Mouse (Mus musculus): ENCODE measurements around the gene Wipi2. TPM values are rescaled to one million over a fixed set of nuclear protein-coding genes. Genes with fewer than 3 reads are reported as not detected.

Wipi2 gene
- polyA plus RNA-seq, 1 experiment: 31.6 TPM

DNA sequence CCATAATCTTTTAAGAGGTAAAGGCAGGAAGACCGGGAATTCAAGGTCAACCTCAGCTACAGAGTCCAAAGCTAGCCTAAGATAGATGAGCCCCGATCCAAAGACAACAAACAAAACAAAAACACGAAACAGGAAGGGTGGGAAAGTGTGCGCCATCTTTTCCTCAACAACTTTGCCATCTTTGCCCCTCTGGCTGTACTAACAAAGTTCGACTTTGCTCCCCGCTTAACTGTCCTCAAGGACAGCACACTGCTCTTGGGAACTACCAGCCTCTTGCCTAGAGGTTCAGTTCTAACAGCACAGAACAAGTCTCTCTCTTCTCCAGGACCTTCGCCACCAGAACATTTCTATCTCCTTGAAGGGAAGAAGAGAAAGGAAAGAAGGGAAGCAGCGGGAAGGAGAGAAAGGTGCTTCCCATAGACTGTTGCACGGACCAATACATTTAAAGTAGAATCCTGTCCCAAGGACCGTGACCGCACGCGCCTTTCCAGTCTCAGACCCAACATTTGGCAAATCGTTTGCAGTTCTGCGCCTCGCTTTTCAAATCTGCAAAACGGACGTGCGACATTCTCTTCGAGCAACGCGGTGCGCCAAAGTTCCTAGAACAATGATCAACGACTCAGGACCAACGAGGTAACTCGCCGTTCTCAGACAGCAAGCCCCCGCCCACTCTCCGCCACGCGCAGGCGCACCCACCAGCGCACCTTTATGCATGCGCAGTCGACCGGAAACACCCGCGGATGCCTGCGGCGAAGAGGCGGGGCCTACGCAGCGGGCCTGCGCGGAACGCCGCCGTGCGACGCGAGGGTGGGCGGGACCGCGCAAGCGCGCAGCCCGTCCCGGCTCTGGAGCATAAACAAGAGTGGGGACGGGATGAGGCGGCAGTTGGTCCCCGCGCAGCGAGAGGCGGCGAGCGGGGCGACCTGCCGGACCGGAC is 1.5 kb downstream of the Wipi2 start:
- H3K4me1 ChIP-seq (ENCODE audit: control insufficient read depth, insufficient read depth, low read length): peaks cover 12% of the 10 kb centered on the region
- H3K27ac ChIP-seq (ENCODE audit: insufficient read depth, low read depth, low read length): peak overlapping the region; percentile 46
- H3K4me3 ChIP-seq (ENCODE audit: insufficient read depth, low read length): peak overlapping the region; percentile 75
- TF ChIP-seq CTCF (IDR thresholded peaks at IDR 0.05; ENCODE audit: low read depth, low read length): no peak
- TF ChIP-seq POLR2A (IDR thresholded peaks at IDR 0.05; ENCODE audit: borderline replicate concordance, low read depth, low read length): no peak; the same call in 1 of the 2 replicates

DNA sequence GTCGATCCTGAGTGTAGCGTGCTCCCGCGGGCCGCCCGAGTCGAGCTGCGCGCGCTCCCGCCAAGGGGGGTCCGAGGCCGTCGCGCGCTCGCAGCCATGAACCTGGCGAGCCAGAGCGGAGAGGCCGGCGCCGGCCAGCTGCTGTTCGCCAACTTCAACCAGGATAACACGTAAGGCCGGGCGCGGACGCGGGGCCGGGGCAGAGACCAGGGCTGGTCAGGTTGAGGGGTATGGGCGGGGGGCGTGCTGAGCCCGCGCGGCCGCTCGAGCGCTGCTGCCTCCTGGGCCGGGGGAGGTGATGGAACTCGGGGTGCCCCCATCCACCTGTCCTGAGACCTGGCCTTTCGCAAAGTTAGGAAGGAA is 2.1 kb downstream of the Wipi2 start:
- peak overlapping the region; percentile 13; the same call in 1 of the 2 replicates for H3K27ac ChIP-seq (ENCODE audit: insufficient read depth, low read depth, low read length)
- TF ChIP-seq CTCF (IDR thresholded peaks at IDR 0.05; ENCODE audit: low read depth, low read length) (no peak), POLR2A (IDR thresholded peaks at IDR 0.05; ENCODE audit: borderline replicate concordance, low read depth, low read length) (no peak)
- peaks cover 12% of the 10 kb centered on the region for H3K4me1 ChIP-seq (ENCODE audit: control insufficient read depth, insufficient read depth, low read length)

DNA sequence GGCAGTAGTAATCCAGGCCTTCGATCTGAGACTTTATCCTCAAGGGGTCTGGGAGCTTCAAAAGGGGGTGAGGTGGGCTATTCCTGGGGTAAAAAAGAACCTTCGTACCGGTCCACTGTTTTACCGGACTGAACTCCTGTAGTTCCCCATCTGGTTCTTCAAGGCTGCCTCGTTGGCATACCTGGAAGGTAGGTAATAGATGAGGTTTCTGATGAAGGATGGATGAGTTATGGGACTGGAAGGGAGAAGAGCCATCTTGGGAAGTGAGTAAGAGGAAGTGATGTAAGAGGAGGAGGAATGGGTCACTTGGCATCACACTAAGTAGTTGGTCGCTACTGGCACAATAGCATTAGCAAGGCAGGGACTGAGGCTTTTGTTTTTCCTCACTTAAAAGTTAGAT is 2.7 kb downstream of the Wipi2 start:
- Histone ChIP-seq H3K27ac (ENCODE audit: insufficient read depth, low read depth, low read length) (no peak overlapping the region; the same call in 1 of the 2 replicates), H3K4me1 (ENCODE audit: control insufficient read depth, insufficient read depth, low read length) (peaks cover 12% of the 10 kb centered on the region), H3K4me3 (ENCODE audit: insufficient read depth, low read length) (peak overlapping the region; percentile 75)
- no peak for TF ChIP-seq POLR2A (IDR thresholded peaks at IDR 0.05; ENCODE audit: borderline replicate concordance, low read depth, low read length)
- no peak for TF ChIP-seq CTCF (IDR thresholded peaks at IDR 0.05; ENCODE audit: low read depth, low read length)

More for the DNA sequence above, 2.1 kb downstream of the Wipi2 start:
- H3K4me3 ChIP-seq (ENCODE audit: insufficient read depth, low read length): peak overlapping the region; percentile 75

DNA sequence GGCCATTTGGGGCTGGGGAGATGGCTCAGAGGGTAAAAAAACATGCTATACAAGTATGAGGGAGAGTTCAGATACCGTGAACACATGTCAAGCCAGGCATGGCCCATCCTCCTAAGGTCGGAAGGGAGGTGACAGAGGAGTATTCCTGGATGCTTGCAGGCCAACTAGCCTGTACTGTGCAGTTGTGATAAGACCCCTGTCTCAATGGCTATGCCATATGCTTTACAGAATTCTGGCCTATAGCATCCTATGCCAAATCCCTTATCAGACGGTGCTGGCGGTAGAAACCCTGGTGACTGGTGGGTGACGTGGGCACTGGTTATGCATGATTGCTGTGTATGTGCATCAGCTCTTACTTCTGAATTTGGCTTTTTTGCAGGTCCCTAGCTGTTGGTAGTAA is 10.3 kb downstream of the Wipi2 start:
- Histone ChIP-seq H3K4me3 (ENCODE audit: insufficient read depth, low read length) (no peak overlapping the region), H3K27ac (ENCODE audit: insufficient read depth, low read depth, low read length) (no peak overlapping the region), H3K4me1 (ENCODE audit: control insufficient read depth, insufficient read depth, low read length) (peaks cover 11% of the 10 kb centered on the region)
- TF ChIP-seq CTCF (IDR thresholded peaks at IDR 0.05; ENCODE audit: low read depth, low read length) (no peak), POLR2A (IDR thresholded peaks at IDR 0.05; ENCODE audit: borderline replicate concordance, low read depth, low read length) (no peak)

DNA sequence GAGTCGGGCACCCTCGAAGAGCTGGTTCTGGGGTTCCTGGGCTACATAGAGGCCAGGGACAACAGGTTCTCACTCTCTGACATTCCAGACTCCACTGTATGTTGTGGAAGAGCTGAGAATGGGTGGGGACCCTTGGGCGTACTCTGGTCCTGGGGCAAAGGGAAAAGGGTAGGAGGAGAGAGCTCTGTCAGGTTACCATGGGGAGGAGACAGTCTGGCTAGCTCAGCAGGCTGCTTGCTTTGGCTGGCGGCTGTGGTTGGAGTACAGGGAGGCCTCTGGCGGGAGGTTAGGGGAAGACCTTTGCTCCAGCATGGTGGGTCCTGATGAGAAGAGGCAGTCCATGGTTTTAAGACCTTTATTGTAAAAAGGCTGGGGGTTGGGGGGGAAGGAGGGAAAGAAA is 12.6 kb downstream of the Wipi2 start:
- Histone ChIP-seq H3K4me1 (ENCODE audit: control insufficient read depth, insufficient read depth, low read length) (peaks cover 9% of the 10 kb centered on the region), H3K4me3 (ENCODE audit: insufficient read depth, low read length) (no peak overlapping the region), H3K27ac (ENCODE audit: insufficient read depth, low read depth, low read length) (no peak overlapping the region)
- TF ChIP-seq POLR2A (IDR thresholded peaks at IDR 0.05; ENCODE audit: borderline replicate concordance, low read depth, low read length): no peak
- no peak for TF ChIP-seq CTCF (IDR thresholded peaks at IDR 0.05; ENCODE audit: low read depth, low read length)

DNA sequence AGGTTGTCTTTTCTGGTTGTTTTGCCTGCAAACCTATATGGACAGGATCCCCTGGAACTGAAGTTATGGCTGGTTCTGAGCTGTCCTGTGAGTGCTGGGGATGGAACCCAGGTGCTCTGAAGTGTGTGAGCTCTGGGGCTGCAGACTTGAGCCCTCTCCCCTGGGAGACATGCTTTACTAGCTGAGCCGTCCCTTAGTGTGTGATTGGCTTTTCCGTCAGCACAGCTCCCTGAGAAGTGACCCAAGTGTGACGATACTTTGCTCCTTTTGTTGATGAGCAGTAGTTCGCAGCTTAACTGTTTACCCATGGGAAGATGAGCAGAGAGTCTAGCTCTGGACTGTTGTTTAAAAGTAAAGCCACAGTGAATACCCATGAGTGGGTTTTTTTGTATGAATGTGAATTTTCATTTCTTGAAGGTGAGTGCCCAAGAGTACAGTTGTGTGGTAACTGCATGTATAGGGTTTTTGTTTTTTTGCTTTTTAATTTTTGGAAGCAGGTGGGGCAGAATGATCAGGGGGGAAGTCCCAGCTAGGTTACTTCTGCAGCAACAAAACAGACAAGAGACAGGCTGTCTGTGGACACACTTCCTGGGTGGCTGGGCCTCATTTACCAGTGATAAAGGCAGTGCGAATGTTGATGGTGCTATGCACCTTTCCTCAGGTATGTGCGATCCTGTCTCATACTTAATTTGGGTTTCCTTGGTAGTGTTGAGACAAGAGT is 14.0 kb downstream of the Wipi2 start:
- H3K27ac ChIP-seq (ENCODE audit: insufficient read depth, low read depth, low read length): no peak overlapping the region
- peaks cover 9% of the 10 kb centered on the region for H3K4me1 ChIP-seq (ENCODE audit: control insufficient read depth, insufficient read depth, low read length)
- no peak overlapping the region for H3K4me3 ChIP-seq (ENCODE audit: insufficient read depth, low read length)
- TF ChIP-seq CTCF (IDR thresholded peaks at IDR 0.05; ENCODE audit: low read depth, low read length) (no peak), POLR2A (IDR thresholded peaks at IDR 0.05; ENCODE audit: borderline replicate concordance, low read depth, low read length) (no peak)

DNA sequence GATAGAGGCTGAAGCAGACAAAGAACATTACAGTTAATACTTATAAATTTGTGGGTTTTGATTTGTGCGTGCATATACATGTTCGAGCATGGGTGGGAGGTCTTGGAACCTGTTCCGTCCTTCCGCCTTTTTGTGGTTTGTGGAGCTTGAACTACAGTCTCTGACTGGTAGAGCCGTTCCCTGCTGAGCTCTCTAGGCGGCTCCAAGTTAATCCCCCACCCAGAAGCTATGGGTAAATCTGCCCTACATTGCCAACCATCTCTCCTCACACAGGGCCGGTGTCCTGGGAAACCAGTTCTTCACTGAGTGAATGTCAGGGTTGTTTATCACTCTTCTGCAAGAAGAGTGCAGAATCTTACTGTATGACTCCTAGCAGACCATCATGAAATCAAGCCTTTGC is 20.7 kb downstream of the Wipi2 start:
- no peaks in the 10 kb centered on the region for H3K4me1 ChIP-seq (ENCODE audit: control insufficient read depth, insufficient read depth, low read length)
- no peak overlapping the region for H3K4me3 ChIP-seq (ENCODE audit: insufficient read depth, low read length)
- no peak overlapping the region for H3K27ac ChIP-seq (ENCODE audit: insufficient read depth, low read depth, low read length)
- TF ChIP-seq CTCF (IDR thresholded peaks at IDR 0.05; ENCODE audit: low read depth, low read length): no peak
- TF ChIP-seq POLR2A (IDR thresholded peaks at IDR 0.05; ENCODE audit: borderline replicate concordance, low read depth, low read length): no peak

DNA sequence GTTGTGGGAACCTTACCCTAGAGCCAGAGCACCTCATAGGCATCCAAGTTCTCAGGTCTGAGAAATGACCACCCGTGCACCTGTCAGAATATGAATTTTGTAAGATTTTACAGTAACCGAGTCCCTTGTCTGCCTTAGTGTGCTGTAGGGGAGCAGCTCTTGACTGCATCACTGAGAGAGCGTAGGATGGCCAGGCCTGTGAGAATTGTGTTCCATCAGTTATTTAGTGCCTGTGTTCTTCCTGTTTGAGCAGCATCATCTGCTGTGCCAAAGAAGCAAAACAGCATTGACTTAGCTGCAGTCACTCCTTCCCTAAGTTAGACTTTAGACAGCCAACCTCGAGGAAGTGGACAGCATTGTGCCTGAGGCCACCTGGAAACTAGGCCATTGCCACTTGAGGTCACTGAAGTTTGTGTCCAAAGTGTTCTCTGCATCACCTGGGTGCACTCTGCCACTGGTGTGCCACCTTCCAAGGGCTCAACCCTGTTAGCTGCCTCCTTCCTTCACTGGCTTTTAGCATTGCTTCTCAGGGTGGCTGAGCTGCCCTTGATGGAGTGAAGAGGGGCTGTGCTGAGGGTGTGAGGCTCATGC is 22.1 kb downstream of the Wipi2 start:
- Histone ChIP-seq H3K4me1 (ENCODE audit: control insufficient read depth, insufficient read depth, low read length) (no peaks in the 10 kb centered on the region), H3K4me3 (ENCODE audit: insufficient read depth, low read length) (no peak overlapping the region), H3K27ac (ENCODE audit: insufficient read depth, low read depth, low read length) (no peak overlapping the region)
- TF ChIP-seq POLR2A (IDR thresholded peaks at IDR 0.05; ENCODE audit: borderline replicate concordance, low read depth, low read length): no peak
- TF ChIP-seq CTCF (IDR thresholded peaks at IDR 0.05; ENCODE audit: low read depth, low read length): no peak

DNA sequence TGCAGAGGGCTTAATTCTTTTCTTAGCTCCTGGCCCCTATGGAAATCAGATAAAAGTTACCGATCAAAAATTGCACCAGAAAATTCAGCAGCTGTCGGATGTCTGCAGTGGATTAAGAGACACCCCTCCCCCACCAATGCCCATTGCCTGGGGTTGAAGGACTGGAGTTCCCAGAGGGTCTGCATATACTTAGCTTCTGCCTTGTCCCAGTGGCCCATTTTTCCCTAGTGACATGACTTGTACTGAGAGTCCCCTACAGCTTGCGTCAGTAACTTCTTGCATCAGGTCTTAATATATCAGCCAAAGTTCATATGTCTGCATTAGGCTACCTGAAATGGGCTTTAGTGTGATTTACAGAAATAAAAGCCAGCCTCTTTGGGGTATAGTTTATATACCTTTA is 22.9 kb downstream of the Wipi2 start:
- TF ChIP-seq CTCF (IDR thresholded peaks at IDR 0.05; ENCODE audit: low read depth, low read length) (no peak), POLR2A (IDR thresholded peaks at IDR 0.05; ENCODE audit: borderline replicate concordance, low read depth, low read length) (no peak)
- Histone ChIP-seq H3K4me1 (ENCODE audit: control insufficient read depth, insufficient read depth, low read length) (no peaks in the 10 kb centered on the region), H3K4me3 (ENCODE audit: insufficient read depth, low read length) (no peak overlapping the region), H3K27ac (ENCODE audit: insufficient read depth, low read depth, low read length) (no peak overlapping the region)
